10 mouse cellular contexts compared by ENCODE assay signal in the genomic region with DNA sequence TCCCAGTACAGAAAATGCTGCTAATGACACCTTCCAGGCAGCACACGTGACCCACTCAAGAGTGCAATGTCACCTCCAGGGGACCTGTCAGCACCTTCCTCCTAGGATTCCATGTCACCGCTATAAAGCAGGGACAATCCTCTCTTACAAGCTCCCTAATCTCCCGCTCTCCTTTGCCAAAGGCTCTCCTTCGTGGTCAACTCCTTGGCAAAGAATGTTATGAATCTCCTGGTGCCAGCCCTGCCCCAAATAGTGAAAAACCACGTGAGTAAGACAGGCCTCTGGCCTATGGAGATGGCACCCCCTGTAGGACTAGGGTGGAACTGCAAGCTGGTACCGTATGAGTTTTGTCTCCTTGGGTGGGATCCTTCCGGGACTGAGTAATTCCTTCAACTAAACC. TPM values are rescaled to one million over a fixed set of nuclear protein-coding genes. Genes with fewer than 3 reads are reported as not detected.
DNase-seq lines count a peak whose midpoint lies in the region; ATAC-seq and TF ChIP-seq lines count a peak whose summit lies in the region.
"Had no signal": no experiment of that assay in that cellular context is flagged by ENCODE, and none has a peak within 500 bp of the region (broad histone marks: within the 10 kb centered on the region; RNA-seq: fewer than 3 reads in every experiment).

No protein-coding gene starts in this region.

- no peak overlapping the region for H3K27ac ChIP-seq in liver, embryonic 11.5 days (ENCODE audit: low read depth, low read length)
- H3K27ac ChIP-seq in lung, embryonic 14.5 days (ENCODE audit: low read depth), result no peak overlapping the region
- H3K27ac ChIP-seq in hindbrain, embryonic 14.5 days, result no peak overlapping the region
- H3K27ac ChIP-seq: embryonic facial prominence, embryonic 12.5 days; lung, embryonic 15.5 days had no signal

- H3K4me2 ChIP-seq in liver, embryonic 11.5 days, result no peak overlapping the region
- H3K4me2 ChIP-seq in lung, embryonic 14.5 days, result no peak overlapping the region
- H3K4me2 ChIP-seq in hindbrain, embryonic 14.5 days (replicated peaks), result no peak overlapping the region
- H3K4me2 ChIP-seq: embryonic facial prominence, embryonic 12.5 days; lung, embryonic 15.5 days had no signal

- no peak overlapping the region for H3K9ac ChIP-seq in liver, embryonic 11.5 days (ENCODE audit: low read depth, low read length)
- H3K9ac ChIP-seq in lung, embryonic 14.5 days, result no peak overlapping the region
- no peak overlapping the region for H3K9ac ChIP-seq in hindbrain, embryonic 14.5 days
- H3K9ac ChIP-seq: embryonic facial prominence, embryonic 12.5 days; lung, embryonic 15.5 days had no signal

- no peaks in the 10 kb centered on the region for H3K4me1 ChIP-seq in liver, embryonic 11.5 days (replicated peaks; ENCODE audit: control insufficient read depth, insufficient read depth, low read length)
- H3K4me1 ChIP-seq in lung, embryonic 14.5 days (ENCODE audit: insufficient read depth), result no peaks in the 10 kb centered on the region
- H3K4me1 ChIP-seq in hindbrain, embryonic 14.5 days (replicated peaks; ENCODE audit: control insufficient read depth, insufficient read depth, low read length), result no peaks in the 10 kb centered on the region
- H3K4me1 ChIP-seq: embryonic facial prominence, embryonic 12.5 days; lung, embryonic 15.5 days had no signal

- 54% methylated on average over 7 of the region's 7 CpGs for WGBS in liver, embryonic 11.5 days
- WGBS in lung, embryonic 14.5 days, result 50% methylated on average over 7 of the region's 7 CpGs
- WGBS in hindbrain, embryonic 14.5 days, result 64% methylated on average over 7 of the region's 7 CpGs

- H3K36me3 ChIP-seq in liver, embryonic 11.5 days (ENCODE audit: control insufficient read depth, insufficient read depth, low read length), result no peaks in the 10 kb centered on the region
- H3K36me3 ChIP-seq in lung, embryonic 14.5 days (ENCODE audit: insufficient read depth), result no peaks in the 10 kb centered on the region
- H3K36me3 ChIP-seq in hindbrain, embryonic 14.5 days (replicated peaks; ENCODE audit: control insufficient read depth, insufficient read depth), result no peaks in the 10 kb centered on the region
- H3K36me3 ChIP-seq: embryonic facial prominence, embryonic 12.5 days; lung, embryonic 15.5 days had no signal

- no peak overlapping the region for H3K4me3 ChIP-seq in liver, embryonic 11.5 days (ENCODE audit: low read depth, low read length)
- no peak overlapping the region for H3K4me3 ChIP-seq in lung, embryonic 14.5 days (ENCODE audit: low read depth, low read length)
- H3K4me3 ChIP-seq in hindbrain, embryonic 14.5 days (replicated peaks; ENCODE audit: low read length), result no peak overlapping the region
- H3K4me3 ChIP-seq: embryonic facial prominence, embryonic 12.5 days; lung, embryonic 15.5 days had no signal

- no peak for ATAC-seq in liver, embryonic 11.5 days (replicated peaks; ENCODE audit: low FRiP score)
- ATAC-seq in lung, embryonic 14.5 days (ENCODE audit: insufficient read depth), result no peak
- no peak for ATAC-seq in hindbrain, embryonic 14.5 days (ENCODE audit: low FRiP score)

- no peaks in the 10 kb centered on the region for H3K9me3 ChIP-seq in liver, embryonic 11.5 days (ENCODE audit: control insufficient read depth, low read length)
- no peaks in the 10 kb centered on the region for H3K9me3 ChIP-seq in lung, embryonic 14.5 days (ENCODE audit: low read depth, low read length)
- no peaks in the 10 kb centered on the region for H3K9me3 ChIP-seq in hindbrain, embryonic 14.5 days (ENCODE audit: control insufficient read depth, low read length)
- H3K9me3 ChIP-seq: embryonic facial prominence, embryonic 12.5 days; lung, embryonic 15.5 days had no signal

- TF ChIP-seq CTCF in lung, embryonic 14.5 days (IDR thresholded peaks at IDR 0.05; ENCODE audit: low read depth), result peak; percentile 72

- H3K27me3 ChIP-seq in liver, embryonic 11.5 days (replicated peaks; ENCODE audit: control insufficient read depth, insufficient read depth, low read length), result no peaks in the 10 kb centered on the region; the same call in 1 of the 2 replicates
- no peaks in the 10 kb centered on the region for H3K27me3 ChIP-seq in lung, embryonic 14.5 days (ENCODE audit: insufficient read depth, low read length)
- H3K27me3 ChIP-seq in hindbrain, embryonic 14.5 days (ENCODE audit: control insufficient read depth, insufficient read depth, low read length), result no peaks in the 10 kb centered on the region
- H3K27me3 ChIP-seq: embryonic facial prominence, embryonic 12.5 days; lung, embryonic 15.5 days had no signal

- DNase-seq in liver, result peak; percentile 19
- DNase-seq in liver, embryonic 11.5 days (ENCODE audit: low spot score), result no peak
- DNase-seq in adrenal gland, adult (ENCODE audit: inconsistent age in 2 of 2, low spot score in 1 of 2), result peak; percentile 66 to 86
- peak; percentile 78 for DNase-seq in heart, adult 18-20 months
- peak; percentile 42 for DNase-seq in lung, embryonic 14.5 days
- no peak for DNase-seq in layer of hippocampus, adult 18-20 months (ENCODE audit: low spot score in 2 of 2)
- DNase-seq in urinary bladder, postnatal 10 days (ENCODE audit: low spot score), result no peak
- no peak for DNase-seq in hindbrain, embryonic 14.5 days (ENCODE audit: low spot score)

RNA-seq across cellular contexts. Expression of a gene that starts 16.3 kb away (rescaled TPM):
- 0.14 TPM in 1 of 2 replicates, not detected in the other for polyA plus RNA-seq in liver, embryonic 11.5 days (2014; fragmentation: Nextera tagmentation; extraction: Ambion mirVana)
- 1 to 10 TPM in 1 of 2 experiments, not detected in 1; 9.4 TPM for total RNA-seq in heart, adult 18-20 months (2021)
- 0.49 and 0.74 TPM in 2 replicates for polyA plus RNA-seq in lung, embryonic 14.5 days (2014; fragmentation: Nextera tagmentation; extraction: Ambion mirVana)
- under 1 TPM; 0.12 to 0.15 TPM for total RNA-seq in layer of hippocampus, adult 18-20 months (2021)
- polyA plus RNA-seq in hindbrain, embryonic 14.5 days (2014; fragmentation: Nextera tagmentation; extraction: Ambion mirVana), result 0.20 and 0.27 TPM in 2 replicates
- polyA plus RNA-seq: embryonic facial prominence, embryonic 12.5 days had no signal

RNA-seq across cellular contexts. Expression of a gene that starts 16.6 kb away (rescaled TPM):
- polyA plus RNA-seq in liver, embryonic 11.5 days (2014; fragmentation: Nextera tagmentation; extraction: Ambion mirVana), result not detected in 2 replicates
- not detected for total RNA-seq in heart, adult 18-20 months (2021)
- polyA plus RNA-seq in lung, embryonic 14.5 days (2014; fragmentation: Nextera tagmentation; extraction: Ambion mirVana), result 1.4 and 2.0 TPM in 2 replicates
- total RNA-seq in layer of hippocampus, adult 18-20 months (2021), result not detected
- polyA plus RNA-seq in hindbrain, embryonic 14.5 days (2014; fragmentation: Nextera tagmentation; extraction: Ambion mirVana), result 0.17 and 0.78 TPM in 2 replicates

RNA-seq across cellular contexts. Expression of a gene that starts 44.5 kb away (rescaled TPM):
- polyA plus RNA-seq in liver, embryonic 11.5 days (2014; fragmentation: Nextera tagmentation; extraction: Ambion mirVana), result not detected in 2 replicates
- total RNA-seq in heart, adult 18-20 months (2021), result not detected
- polyA plus RNA-seq in lung, embryonic 14.5 days (2014; fragmentation: Nextera tagmentation; extraction: Ambion mirVana), result not detected in 2 replicates
- total RNA-seq in layer of hippocampus, adult 18-20 months (2021), result not detected
- polyA plus RNA-seq in hindbrain, embryonic 14.5 days (2014; fragmentation: Nextera tagmentation; extraction: Ambion mirVana), result not detected in 2 replicates
- polyA plus RNA-seq: embryonic facial prominence, embryonic 12.5 days; lung, embryonic 15.5 days had no signal

RNA-seq across cellular contexts. Expression of a gene that starts 50.7 kb away (rescaled TPM):
- not detected in 2 replicates for polyA plus RNA-seq in liver, embryonic 11.5 days (2014; fragmentation: Nextera tagmentation; extraction: Ambion mirVana)
- total RNA-seq in heart, adult 18-20 months (2021), result not detected
- polyA plus RNA-seq in lung, embryonic 14.5 days (2014; fragmentation: Nextera tagmentation; extraction: Ambion mirVana), result not detected in 2 replicates
- total RNA-seq in layer of hippocampus, adult 18-20 months (2021), result not detected
- polyA plus RNA-seq in hindbrain, embryonic 14.5 days (2014; fragmentation: Nextera tagmentation; extraction: Ambion mirVana), result not detected in 2 replicates
- polyA plus RNA-seq: embryonic facial prominence, embryonic 12.5 days; lung, embryonic 15.5 days had no signal

Comparison
In these comparisons a context has a peak if more than half of its experiments do, and no peak if none do; other contexts are left out.
1. DNase-seq: peak in liver (single experiment), adrenal gland, adult (2 of 2), heart, adult 18-20 months (2 of 2) and lung, embryonic 14.5 days (single experiment); none in liver, embryonic 11.5 days (single experiment), layer of hippocampus, adult 18-20 months (0 of 2), urinary bladder, postnatal 10 days (single experiment) and hindbrain, embryonic 14.5 days (single experiment).